Mouse (Mus musculus) testis, adult 2 months (tissue): ENCODE results near the gene Teddm1a.

Source experiments
- CTCF ChIP-seq: fragments of 200-500 bp; IDR thresholded peaks from 2 replicates; pipeline ENCODE4 v1.5.1; 2012; ENCODE audit warnings: low read depth, mild to moderate bottlenecking, inconsistent platforms, low read length, moderate library complexity; ENCODE audit not compliant: control insufficient read depth, insufficient read depth, insufficient replicate concordance
- POLR2A ChIP-seq: fragments of 200-500 bp; IDR thresholded peaks from 2 replicates; pipeline ENCODE4 v1.6.1; 2012; ENCODE audit warnings: low read depth, mild to moderate bottlenecking, inconsistent platforms, low read length, moderate library complexity; ENCODE audit not compliant: control insufficient read depth

- TF ChIP-seq CTCF = no peak
- TF ChIP-seq POLR2A = no peak
Observed at GRCm38 (mm10) chr1:153897196-153897595, 5.7 kb downstream of the Teddm1a start.
